Mouse (Mus musculus): ENCODE results near the gene H2-T23. TPM values are rescaled to one million over a fixed set of nuclear protein-coding genes. Genes with fewer than 3 reads are reported as not detected.
"Not testable (repeated sequence)": the region's sequence is repeated elsewhere in the genome, so short reads cannot be mapped to it uniquely, and the experiment has no call there.

Gene H2-T23
- polyA plus RNA-seq, 1 experiment from 2014 or later = 4.1 TPM

DNA sequence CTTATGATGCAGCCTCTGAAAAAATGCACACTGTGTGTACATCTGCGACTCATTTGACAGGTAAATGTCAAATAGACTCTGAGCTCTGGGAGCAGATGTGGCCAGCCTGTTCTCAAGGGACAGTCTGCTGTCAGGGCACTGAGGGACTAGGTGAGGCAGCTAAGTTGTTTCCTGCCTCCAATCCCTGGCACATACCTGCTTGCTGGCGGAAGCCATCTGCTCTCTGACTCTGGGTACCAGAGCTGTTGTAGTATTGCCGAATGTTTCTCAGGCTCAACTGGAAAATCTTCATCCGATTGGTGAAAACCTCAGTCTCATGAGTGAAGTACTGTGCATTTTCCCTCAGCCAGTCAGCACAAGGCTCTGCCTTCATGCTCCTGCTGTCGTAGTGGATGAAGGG, 15.6 kb downstream of the H2-T23 start:
- H3K9me3 ChIP-seq (replicated peaks; ENCODE audit: control insufficient read depth, low read length, poor library complexity, severe bottlenecking) = no peaks in the 10 kb centered on the region
- no peaks in the 10 kb centered on the region for H3K27me3 ChIP-seq (ENCODE audit: control insufficient read depth, insufficient read depth, low read depth, low read length)
- ATAC-seq = no peak
- WGBS = 90% methylated on average over 5 of the region's 5 CpGs
- H3K9ac ChIP-seq (ENCODE audit: low read depth, low read length) = no peak overlapping the region
- no peak overlapping the region for H3K4me2 ChIP-seq (ENCODE audit: low read length)
- no peaks in the 10 kb centered on the region for H3K4me1 ChIP-seq (ENCODE audit: control insufficient read depth, insufficient read depth, low read length)
- H3K36me3 ChIP-seq (ENCODE audit: control insufficient read depth, insufficient read depth, low read length) = peaks cover 8% of the 10 kb centered on the region; the same call in 1 of the 2 replicates
- H3K4me3 ChIP-seq (ENCODE audit: low read depth, low read length) = no peak overlapping the region
- H3K27ac ChIP-seq (ENCODE audit: low read length) = no peak overlapping the region

DNA sequence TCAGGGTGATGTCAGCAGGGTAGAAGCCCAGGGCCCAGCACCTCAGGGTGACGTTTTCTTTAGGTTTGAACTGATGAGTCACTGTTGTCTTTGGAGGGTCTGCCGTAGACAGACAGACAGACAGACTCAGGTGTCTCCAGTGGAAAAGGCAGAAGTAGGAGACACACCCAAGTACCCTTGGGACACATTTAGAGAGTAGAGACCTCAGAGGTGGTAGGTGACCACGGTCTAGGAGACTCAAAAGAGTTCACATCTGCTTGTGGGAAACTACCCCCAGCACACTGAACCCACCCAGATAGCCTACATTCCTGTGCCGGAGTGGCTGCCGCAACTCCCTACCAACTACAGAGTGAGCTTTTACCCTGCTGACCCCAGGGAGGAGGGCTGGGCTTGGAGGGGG, 17.7 kb downstream of the H2-T23 start:
- WGBS = 94% methylated on average over 5 of the region's 5 CpGs
- no peak overlapping the region for H3K27ac ChIP-seq (ENCODE audit: low read length)
- ATAC-seq = no peak

DNA sequence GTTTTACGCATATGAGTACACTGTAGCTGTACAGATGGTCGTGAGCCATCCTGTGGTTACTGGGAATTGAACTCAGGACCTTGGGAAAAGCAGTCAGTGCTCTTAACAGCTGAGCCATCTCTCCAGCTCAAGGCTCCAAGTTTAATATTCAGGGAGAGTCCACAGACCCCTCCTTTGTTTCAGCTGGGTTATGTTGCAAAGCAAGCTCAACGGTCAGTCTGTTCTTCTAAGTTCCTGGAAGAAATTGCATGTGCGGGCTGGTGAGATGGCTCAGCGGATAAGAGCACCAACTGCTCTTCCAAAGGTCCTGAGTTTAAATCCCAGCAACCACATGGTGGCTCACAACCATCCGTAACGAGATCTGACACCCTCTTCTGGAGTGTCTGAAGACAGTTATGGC, 28.2 kb downstream of the H2-T23 start:
- not testable (repeated sequence) for H3K4me3 ChIP-seq (ENCODE audit: low read depth, low read length); H3K4me1 ChIP-seq (ENCODE audit: control insufficient read depth, insufficient read depth, low read length); ATAC-seq; H3K9ac ChIP-seq (ENCODE audit: low read depth, low read length); H3K36me3 ChIP-seq (ENCODE audit: control insufficient read depth, insufficient read depth, low read length); H3K9me3 ChIP-seq (replicated peaks; ENCODE audit: control insufficient read depth, low read length, poor library complexity, severe bottlenecking); H3K27ac ChIP-seq (ENCODE audit: low read length); H3K4me2 ChIP-seq (ENCODE audit: low read length); H3K27me3 ChIP-seq (ENCODE audit: control insufficient read depth, insufficient read depth, low read depth, low read length)
- WGBS = 94% methylated on average over 7 of the region's 7 CpGs

More for the DNA sequence above, 17.7 kb downstream of the H2-T23 start:
- Histone ChIP-seq H3K4me3 (ENCODE audit: low read depth, low read length) (no peak overlapping the region), H3K4me2 (ENCODE audit: low read length) (no peak overlapping the region), H3K9me3 (replicated peaks; ENCODE audit: control insufficient read depth, low read length, poor library complexity, severe bottlenecking) (no peaks in the 10 kb centered on the region), H3K36me3 (ENCODE audit: control insufficient read depth, insufficient read depth, low read length) (peaks cover 8% of the 10 kb centered on the region; the same call in 1 of the 2 replicates), H3K9ac (ENCODE audit: low read depth, low read length) (no peak overlapping the region), H3K4me1 (ENCODE audit: control insufficient read depth, insufficient read depth, low read length) (no peaks in the 10 kb centered on the region), H3K27me3 (ENCODE audit: control insufficient read depth, insufficient read depth, low read depth, low read length) (no peaks in the 10 kb centered on the region)

DNA sequence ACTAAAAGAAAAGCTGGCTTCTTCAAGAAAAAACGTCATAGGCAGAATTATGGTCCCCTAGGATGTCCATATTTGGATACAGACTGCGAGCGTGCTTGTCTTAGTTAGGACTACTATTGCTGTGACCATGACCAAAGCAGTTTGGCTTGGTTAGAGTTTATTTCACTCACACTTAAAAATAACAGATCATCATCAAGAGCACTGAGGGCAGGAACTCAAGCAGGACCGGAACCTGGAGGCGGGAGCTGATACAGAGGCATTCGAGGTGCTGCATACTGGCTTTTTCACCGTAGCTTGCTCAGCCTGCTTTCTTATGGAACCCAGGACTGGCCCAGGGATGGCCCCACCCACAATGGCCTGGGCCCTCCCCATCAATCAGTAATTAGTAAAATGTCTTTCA, 29.3 kb downstream of the H2-T23 start:
- ATAC-seq = no peak
- Histone ChIP-seq H3K4me2 (ENCODE audit: low read length) (no peak overlapping the region), H3K36me3 (ENCODE audit: control insufficient read depth, insufficient read depth, low read length) (no peaks in the 10 kb centered on the region), H3K27me3 (ENCODE audit: control insufficient read depth, insufficient read depth, low read depth, low read length) (no peaks in the 10 kb centered on the region), H3K27ac (ENCODE audit: low read length) (no peak overlapping the region), H3K4me3 (ENCODE audit: low read depth, low read length) (no peak overlapping the region), H3K9me3 (replicated peaks; ENCODE audit: control insufficient read depth, low read length, poor library complexity, severe bottlenecking) (no peaks in the 10 kb centered on the region), H3K9ac (ENCODE audit: low read depth, low read length) (no peak overlapping the region), H3K4me1 (ENCODE audit: control insufficient read depth, insufficient read depth, low read length) (no peaks in the 10 kb centered on the region)
- 97% methylated on average over 7 of the region's 7 CpGs for WGBS

DNA sequence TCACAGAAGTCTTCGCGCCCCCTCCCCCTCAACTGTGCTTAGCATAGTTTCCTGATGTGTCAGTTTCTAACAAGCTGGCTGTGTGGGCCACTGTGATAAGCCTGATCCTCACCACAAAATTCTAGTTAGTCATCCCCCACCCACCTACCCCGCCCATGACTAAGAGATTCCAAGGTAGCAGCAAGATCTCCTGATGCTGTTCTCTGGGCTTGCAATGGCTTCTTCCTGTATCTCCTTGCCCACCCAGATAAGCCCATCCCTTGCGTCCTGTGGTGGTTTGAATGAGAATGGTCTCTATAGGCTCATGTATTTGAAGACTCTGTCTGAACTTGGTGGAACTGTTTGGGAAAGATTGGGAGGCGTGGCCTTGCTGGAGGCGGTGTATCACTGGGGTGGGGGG, 30.7 kb downstream of the H2-T23 start:
- no peaks in the 10 kb centered on the region for H3K9me3 ChIP-seq (replicated peaks; ENCODE audit: control insufficient read depth, low read length, poor library complexity, severe bottlenecking)
- no peak for ATAC-seq
- H3K4me2 ChIP-seq (ENCODE audit: low read length) = no peak overlapping the region
- no peak overlapping the region for H3K4me3 ChIP-seq (ENCODE audit: low read depth, low read length)
- H3K27me3 ChIP-seq (ENCODE audit: control insufficient read depth, insufficient read depth, low read depth, low read length) = no peaks in the 10 kb centered on the region
- WGBS = 99% methylated on average over 6 of the region's 6 CpGs
- no peaks in the 10 kb centered on the region for H3K36me3 ChIP-seq (ENCODE audit: control insufficient read depth, insufficient read depth, low read length)
- no peak overlapping the region for H3K27ac ChIP-seq (ENCODE audit: low read length)
- H3K9ac ChIP-seq (ENCODE audit: low read depth, low read length) = no peak overlapping the region
- peaks cover 8% of the 10 kb centered on the region for H3K4me1 ChIP-seq (ENCODE audit: control insufficient read depth, insufficient read depth, low read length)

DNA sequence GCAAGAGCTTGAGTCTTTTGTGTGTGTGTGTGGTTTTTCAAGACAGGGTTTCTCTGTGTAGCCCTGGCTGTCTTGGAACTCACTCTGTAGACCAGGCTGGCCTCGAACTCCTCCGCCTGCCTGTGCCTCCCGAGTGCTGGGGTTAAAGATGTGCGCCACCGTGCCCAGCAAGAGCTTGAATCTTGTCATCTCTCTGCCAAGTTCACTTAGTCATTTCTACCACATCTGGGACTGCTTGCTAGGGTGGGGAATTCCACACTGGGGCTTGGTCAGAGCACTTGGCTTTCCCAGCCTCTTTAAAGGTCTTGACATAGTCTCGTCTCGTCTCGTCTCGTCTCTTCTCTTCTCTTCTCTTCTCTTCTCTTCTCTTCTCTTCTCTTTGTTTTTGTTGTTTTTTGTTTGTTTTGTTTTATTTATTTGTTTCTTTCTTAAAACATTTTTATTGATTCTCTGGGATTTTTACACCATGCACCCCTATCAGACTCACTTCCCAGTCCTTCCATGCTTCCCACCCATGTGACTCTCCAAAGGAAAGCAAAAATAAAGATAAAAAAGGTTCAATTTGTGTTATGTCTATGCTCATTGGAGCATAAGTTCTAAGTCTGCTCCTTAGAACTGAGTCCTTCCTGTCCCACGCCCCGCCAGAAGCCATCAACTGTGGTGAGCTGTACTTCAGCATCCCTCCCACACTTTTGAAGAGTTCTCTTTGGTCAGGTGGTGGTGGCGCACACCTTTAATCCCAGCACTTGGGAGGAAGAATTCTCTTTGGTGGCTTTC, 31.3 kb downstream of the H2-T23 start:
- WGBS = 95% methylated on average over 12 of the region's 12 CpGs
- H3K27ac ChIP-seq (ENCODE audit: low read length) = no peak overlapping the region
- ATAC-seq = no peak
- no peak overlapping the region for H3K4me3 ChIP-seq (ENCODE audit: low read depth, low read length)
- no peak overlapping the region for H3K4me2 ChIP-seq (ENCODE audit: low read length)
- peaks cover 9% of the 10 kb centered on the region for H3K4me1 ChIP-seq (ENCODE audit: control insufficient read depth, insufficient read depth, low read length)
- H3K9ac ChIP-seq (ENCODE audit: low read depth, low read length) = no peak overlapping the region
- no peaks in the 10 kb centered on the region for H3K36me3 ChIP-seq (ENCODE audit: control insufficient read depth, insufficient read depth, low read length)
- H3K27me3 ChIP-seq (ENCODE audit: control insufficient read depth, insufficient read depth, low read depth, low read length) = no peaks in the 10 kb centered on the region
- no peaks in the 10 kb centered on the region for H3K9me3 ChIP-seq (replicated peaks; ENCODE audit: control insufficient read depth, low read length, poor library complexity, severe bottlenecking)

DNA sequence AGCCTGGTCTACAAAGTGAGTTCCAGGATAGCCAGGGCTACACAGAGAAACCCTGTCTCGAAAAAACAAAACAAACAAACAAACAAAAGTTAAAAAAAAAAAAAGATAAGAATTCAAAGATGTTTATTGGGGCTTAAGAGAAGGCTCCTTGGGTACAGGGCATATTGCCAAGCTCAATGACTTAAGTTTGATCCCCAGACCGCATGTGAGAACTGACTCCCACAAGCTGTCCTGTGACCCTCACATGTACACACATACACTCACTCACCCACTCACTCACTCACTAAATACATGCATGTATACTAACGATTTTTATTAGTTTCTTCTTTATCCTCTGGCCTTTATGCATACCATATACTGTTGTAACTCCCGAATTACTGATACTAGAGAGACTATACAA, 32.3 kb downstream of the H2-T23 start:
- Histone ChIP-seq H3K9me3 (replicated peaks; ENCODE audit: control insufficient read depth, low read length, poor library complexity, severe bottlenecking) (no peaks in the 10 kb centered on the region), H3K4me1 (ENCODE audit: control insufficient read depth, insufficient read depth, low read length) (peaks cover 19% of the 10 kb centered on the region), H3K4me3 (ENCODE audit: low read depth, low read length) (no peak overlapping the region), H3K4me2 (ENCODE audit: low read length) (no peak overlapping the region), H3K36me3 (ENCODE audit: control insufficient read depth, insufficient read depth, low read length) (no peaks in the 10 kb centered on the region), H3K27ac (ENCODE audit: low read length) (no peak overlapping the region), H3K27me3 (ENCODE audit: control insufficient read depth, insufficient read depth, low read depth, low read length) (no peaks in the 10 kb centered on the region), H3K9ac (ENCODE audit: low read depth, low read length) (no peak overlapping the region)
- no peak for ATAC-seq
- WGBS = 92% methylated on average over 4 of the region's 4 CpGs

DNA sequence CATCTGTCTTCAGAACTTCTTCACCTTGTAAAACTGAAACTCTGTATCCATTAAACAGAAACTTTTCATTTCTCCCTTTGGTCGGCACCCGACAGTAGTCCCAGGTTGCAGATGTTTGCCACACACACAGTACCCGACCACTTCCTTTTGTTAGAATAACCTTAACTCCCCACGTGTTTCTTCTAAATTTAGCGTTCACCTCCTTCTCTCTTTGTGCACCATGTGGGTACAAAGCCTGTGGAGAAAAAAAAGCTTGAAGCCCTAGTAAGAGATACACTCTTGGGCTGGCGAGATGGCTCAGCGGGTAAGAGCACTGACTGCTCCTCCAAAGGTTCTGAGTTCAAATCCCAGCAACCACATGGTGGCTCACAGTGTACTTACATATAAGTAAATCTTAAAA, 33.3 kb downstream of the H2-T23 start:
- Histone ChIP-seq H3K36me3 (ENCODE audit: control insufficient read depth, insufficient read depth, low read length) (no peaks in the 10 kb centered on the region), H3K4me3 (ENCODE audit: low read depth, low read length) (no peak overlapping the region), H3K4me1 (ENCODE audit: control insufficient read depth, insufficient read depth, low read length) (peaks cover 19% of the 10 kb centered on the region), H3K27ac (ENCODE audit: low read length) (no peak overlapping the region), H3K9me3 (replicated peaks; ENCODE audit: control insufficient read depth, low read length, poor library complexity, severe bottlenecking) (no peaks in the 10 kb centered on the region), H3K27me3 (ENCODE audit: control insufficient read depth, insufficient read depth, low read depth, low read length) (no peaks in the 10 kb centered on the region), H3K4me2 (ENCODE audit: low read length) (no peak overlapping the region), H3K9ac (ENCODE audit: low read depth, low read length) (no peak overlapping the region)
- no peak for ATAC-seq
- 92% methylated on average over 7 of the region's 7 CpGs for WGBS

DNA sequence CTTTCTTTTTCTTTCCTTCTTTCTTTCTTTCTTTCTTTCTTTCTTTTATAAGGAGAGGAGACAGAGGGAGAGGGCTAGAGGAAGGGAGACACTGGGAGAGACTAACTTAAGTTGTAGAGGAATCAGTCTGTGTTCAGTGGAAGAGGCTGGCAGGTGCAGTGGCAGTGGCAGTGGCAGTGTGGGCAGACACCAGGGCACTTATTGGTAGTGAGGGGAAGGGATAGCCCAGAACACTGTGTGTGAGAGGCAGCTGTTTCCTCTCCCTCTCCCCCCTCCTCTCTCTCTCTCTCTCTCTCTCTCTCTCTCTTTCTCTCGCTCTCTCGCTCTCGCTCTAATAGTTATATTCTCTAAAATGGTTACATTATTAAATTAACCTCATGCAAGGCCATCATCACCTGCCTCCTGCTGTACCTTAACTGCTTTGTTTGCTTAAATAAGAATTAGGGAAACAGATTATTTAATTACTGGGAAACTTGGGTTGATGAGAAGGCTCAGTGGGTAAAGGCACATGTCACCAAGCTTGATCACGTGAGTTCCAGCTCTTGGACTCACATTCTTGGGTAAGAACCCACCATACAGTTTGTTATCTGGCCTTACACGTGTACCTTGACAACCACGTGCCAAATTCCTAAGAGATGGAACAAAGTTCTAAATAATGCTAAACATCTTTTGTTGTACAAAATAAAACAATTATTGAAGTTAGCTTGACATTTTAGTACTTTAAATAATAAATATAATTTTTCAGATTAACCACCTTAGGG, 33.9 kb downstream of the H2-T23 start:
- H3K4me1 ChIP-seq (ENCODE audit: control insufficient read depth, insufficient read depth, low read length) = peaks cover 19% of the 10 kb centered on the region
- WGBS = 88% methylated on average over 6 of the region's 6 CpGs
- no peak overlapping the region for H3K4me3 ChIP-seq (ENCODE audit: low read depth, low read length)
- H3K9ac ChIP-seq (ENCODE audit: low read depth, low read length) = no peak overlapping the region
- no peak overlapping the region for H3K27ac ChIP-seq (ENCODE audit: low read length)
- no peaks in the 10 kb centered on the region for H3K27me3 ChIP-seq (ENCODE audit: control insufficient read depth, insufficient read depth, low read depth, low read length)
- H3K36me3 ChIP-seq (ENCODE audit: control insufficient read depth, insufficient read depth, low read length) = no peaks in the 10 kb centered on the region
- H3K4me2 ChIP-seq (ENCODE audit: low read length) = no peak overlapping the region
- no peak for ATAC-seq
- H3K9me3 ChIP-seq (replicated peaks; ENCODE audit: control insufficient read depth, low read length, poor library complexity, severe bottlenecking) = no peaks in the 10 kb centered on the region

Measured in midbrain, embryonic 16.5 days (tissue).